Mouse (Mus musculus) forebrain, embryonic 10.5 days (tissue): ENCODE measurements at regions not wholly inside any gene's neighbourhood (a gene's known extent, or its start where the extent isn't known, plus 50 kb on each side); places are given as distances from the start of the nearest gene placed in this dataset.

Experiments
- DNase-seq: peaks from one replicate; pipeline ENCODE4 v3.0.0-alpha.2; 2017; ENCODE audit warnings: low spot score; ENCODE audit errors: extremely low spot score
- H3K27ac ChIP-seq: fragments of 300-500 bp; sonication (generic); 2 replicates; pipeline ENCODE4 v1.5.1; 2016; ENCODE audit warnings: mild to moderate bottlenecking
- H3K27me3 ChIP-seq: fragments of 300-500 bp; sonication (generic); 2 replicates; pipeline ENCODE4 v1.6.1; 2016; ENCODE audit warnings: mild to moderate bottlenecking; ENCODE audit not compliant: poor library complexity, severe bottlenecking
- H3K36me3 ChIP-seq: fragments of 300-500 bp; sonication (generic); replicated peaks from 2 replicates; pipeline ENCODE4 v1.6.1; 2016; ENCODE audit warnings: mild to moderate bottlenecking, moderate library complexity
- H3K4me1 ChIP-seq: fragments of 300-500 bp; sonication (generic); 2 replicates; pipeline ENCODE4 v1.6.1; 2016
- H3K4me3 ChIP-seq: fragments of 300-500 bp; sonication (generic); 2 replicates; pipeline ENCODE4 v1.5.1; 2016; ENCODE audit warnings: mild to moderate bottlenecking, moderate library complexity
- H3K9me3 ChIP-seq: fragments of 300-500 bp; sonication (generic); 2 replicates; pipeline ENCODE4 v1.6.1; 2016; ENCODE audit warnings: mild to moderate bottlenecking, moderate library complexity
- WGBS: fragments of 180-500 bp; shearing (Covaris S2); methylation state at CpG from one replicate; pipeline ENCODE4 v1.1.7; 2016; 5-methylcytosine and 5-hydroxymethylcytosine counted together

DNA sequence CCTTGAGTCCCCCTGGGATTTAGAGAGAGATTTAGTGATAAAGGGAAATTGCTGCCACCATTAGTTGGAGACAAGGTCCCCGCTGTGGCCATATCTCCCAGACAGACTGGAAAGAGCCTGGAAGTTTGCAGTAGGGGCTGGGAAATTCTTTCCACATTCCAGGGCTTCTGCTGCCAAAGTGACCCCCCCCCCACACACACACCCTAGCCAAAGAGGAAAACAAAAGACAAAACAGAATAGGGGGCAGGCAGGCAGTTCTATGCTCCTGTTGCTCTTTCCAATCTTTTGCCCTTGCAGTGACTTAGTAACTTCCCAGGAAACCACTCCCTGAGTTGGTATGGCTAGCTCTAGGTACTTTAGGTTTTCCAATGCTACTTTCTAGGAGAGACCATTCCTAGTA, 270.9 kb downstream of the Rps24 start:
- Histone ChIP-seq H3K27me3 (0 out of 2 replicates have a peak, but pooled peaks cover 11% of the 10 kb centered on the region), H3K9me3 (no peaks in the 10 kb centered on the region), H3K4me3 (no peak overlapping the region), H3K36me3 (no peaks in the 10 kb centered on the region), H3K27ac (peak overlapping the region; percentile 36; the same call in 1 of the 2 replicates), H3K4me1 (peaks cover 48% of the 10 kb centered on the region)
- no peak for DNase-seq
- 83% methylated on average over 1 of the region's 1 CpGs for WGBS

DNA sequence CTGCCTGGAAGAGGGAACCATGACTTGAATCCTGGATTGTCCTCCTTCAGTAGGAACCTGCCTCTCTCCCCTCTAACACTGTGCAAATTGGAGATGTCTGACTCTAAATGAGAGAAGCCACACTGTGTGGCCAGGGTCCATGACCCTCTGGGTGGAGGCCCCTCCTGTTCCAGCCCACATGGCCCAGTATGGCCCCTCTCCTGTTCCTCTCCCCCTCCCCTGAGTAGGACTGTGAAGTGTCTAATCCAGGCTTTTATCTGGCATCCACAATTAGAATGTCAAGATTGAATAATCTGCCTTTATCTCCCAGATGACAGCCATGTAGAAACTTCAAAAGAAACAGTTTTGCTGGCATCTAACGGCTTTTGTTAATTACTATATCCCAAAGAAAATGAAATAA, 274.0 kb downstream of the Rps24 start:
- peak overlapping the region; percentile 54; the same call in 1 of the 2 replicates for H3K27ac ChIP-seq
- 0 out of 2 replicates have a peak, but pooled peaks cover 11% of the 10 kb centered on the region for H3K27me3 ChIP-seq
- H3K4me1 ChIP-seq: peaks cover 79% of the 10 kb centered on the region
- H3K9me3 ChIP-seq: no peaks in the 10 kb centered on the region
- no peak overlapping the region for H3K4me3 ChIP-seq
- no peaks in the 10 kb centered on the region for H3K36me3 ChIP-seq
- DNase-seq: no peak
- 84% methylated on average over 1 of the region's 1 CpGs for WGBS

DNA sequence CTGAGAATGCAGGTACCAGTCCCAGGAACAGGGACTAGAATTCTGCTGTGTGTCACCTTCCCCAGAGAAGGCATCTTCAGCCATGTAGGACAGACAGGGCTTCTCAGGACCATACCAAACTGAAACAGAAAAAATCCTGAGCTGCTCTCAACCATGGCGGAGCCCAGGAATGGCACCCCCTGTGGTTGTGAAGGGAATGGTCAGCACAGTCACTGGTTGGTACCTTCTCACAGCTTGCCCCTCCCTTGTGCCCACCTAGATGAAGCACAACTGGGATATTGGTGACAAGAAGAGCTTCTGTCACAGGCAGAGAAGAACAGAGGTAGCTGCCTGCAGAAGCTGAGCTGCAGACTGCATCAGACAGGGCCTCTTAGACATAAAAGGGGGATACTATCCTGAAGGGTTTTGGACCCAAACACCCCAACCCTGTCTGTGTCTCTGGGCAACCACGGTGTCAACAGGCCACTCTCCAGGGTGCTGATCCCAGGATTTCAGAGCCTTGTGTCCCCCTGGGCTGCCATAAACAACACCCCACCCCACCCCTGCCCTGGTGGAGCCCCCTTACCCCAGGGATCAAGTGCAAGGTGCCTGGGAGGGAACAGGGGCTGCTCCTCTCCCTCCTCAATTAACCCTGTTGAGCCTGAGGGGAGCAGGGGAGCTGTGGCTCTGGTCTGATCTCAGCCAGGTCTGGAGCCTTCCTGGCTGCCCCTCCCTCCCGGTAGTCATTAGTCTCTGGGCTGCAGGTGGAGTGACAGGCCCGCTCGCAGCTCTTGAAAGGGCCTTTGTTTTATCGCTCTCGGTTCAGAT, 275.7 kb downstream of the Rps24 start:
- H3K27me3 ChIP-seq: 0 out of 2 replicates have a peak, but pooled peaks cover 11% of the 10 kb centered on the region
- H3K27ac ChIP-seq: peak overlapping the region; percentile 84
- H3K4me1 ChIP-seq: peaks cover 78% of the 10 kb centered on the region
- 10% methylated on average over 7 of the region's 7 CpGs for WGBS
- no peak overlapping the region; the same call in 1 of the 2 replicates for H3K4me3 ChIP-seq
- H3K36me3 ChIP-seq: no peaks in the 10 kb centered on the region
- no peaks in the 10 kb centered on the region for H3K9me3 ChIP-seq
- no peak for DNase-seq

DNA sequence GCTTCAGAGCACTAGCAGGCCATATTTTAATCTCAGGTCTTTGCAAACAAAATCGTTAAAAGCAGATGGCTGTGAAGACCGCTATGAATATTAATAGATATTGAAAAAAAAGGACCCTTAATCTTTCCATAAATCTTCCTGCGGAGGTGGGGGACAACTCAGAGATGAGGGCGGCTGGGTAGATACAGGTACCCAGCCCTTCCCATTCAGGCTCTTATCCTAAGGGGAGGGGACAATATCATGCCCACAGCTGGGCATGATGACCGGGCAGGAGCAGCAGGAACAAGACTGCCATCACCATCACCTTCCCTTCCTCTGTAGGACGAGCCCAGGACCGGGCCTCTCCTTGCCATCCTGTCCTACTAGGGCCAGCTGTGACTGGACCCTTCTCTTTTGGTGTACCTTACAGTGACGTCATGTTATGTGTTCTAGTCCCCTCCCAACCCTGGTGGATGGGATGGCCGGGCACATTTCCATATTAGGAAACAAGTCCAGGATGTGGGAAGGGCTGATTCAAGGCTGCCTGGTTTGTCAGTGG, 276.4 kb downstream of the Rps24 start:
- 0 out of 2 replicates have a peak, but pooled peaks cover 11% of the 10 kb centered on the region for H3K27me3 ChIP-seq
- H3K4me1 ChIP-seq: peaks cover 76% of the 10 kb centered on the region
- 63% methylated on average over 9 of the region's 9 CpGs for WGBS
- H3K9me3 ChIP-seq: no peaks in the 10 kb centered on the region
- no peaks in the 10 kb centered on the region for H3K36me3 ChIP-seq
- peak overlapping the region; percentile 84 for H3K27ac ChIP-seq
- no peak overlapping the region for H3K4me3 ChIP-seq
- DNase-seq: no peak

DNA sequence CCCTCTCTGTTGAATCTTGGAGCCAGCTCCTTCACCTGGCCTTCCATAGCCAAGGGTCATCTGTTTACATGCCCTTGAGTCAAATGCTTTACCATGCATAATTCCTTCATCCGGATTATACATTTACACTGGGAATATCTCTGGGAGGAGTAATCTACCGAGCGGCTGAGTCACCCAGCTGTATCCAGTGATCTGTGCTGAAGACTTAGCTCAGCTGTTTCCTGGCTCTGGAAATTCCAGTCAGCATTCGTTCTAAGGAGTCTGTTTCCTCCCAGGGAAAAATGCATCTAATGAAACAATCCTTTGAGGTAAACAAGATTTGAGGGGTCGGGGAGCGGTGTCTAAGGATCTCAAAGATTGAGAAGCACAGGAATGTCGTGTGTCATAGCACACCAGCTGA, 276.9 kb downstream of the Rps24 start:
- Histone ChIP-seq H3K36me3 (no peaks in the 10 kb centered on the region), H3K27me3 (0 out of 2 replicates have a peak, but pooled peaks cover 11% of the 10 kb centered on the region), H3K4me3 (no peak overlapping the region), H3K9me3 (no peaks in the 10 kb centered on the region), H3K4me1 (peaks cover 78% of the 10 kb centered on the region), H3K27ac (peak overlapping the region; percentile 84)
- 70% methylated on average over 7 of the region's 7 CpGs for whole genome bisulfite sequencing
- DNase-seq: no peak

DNA sequence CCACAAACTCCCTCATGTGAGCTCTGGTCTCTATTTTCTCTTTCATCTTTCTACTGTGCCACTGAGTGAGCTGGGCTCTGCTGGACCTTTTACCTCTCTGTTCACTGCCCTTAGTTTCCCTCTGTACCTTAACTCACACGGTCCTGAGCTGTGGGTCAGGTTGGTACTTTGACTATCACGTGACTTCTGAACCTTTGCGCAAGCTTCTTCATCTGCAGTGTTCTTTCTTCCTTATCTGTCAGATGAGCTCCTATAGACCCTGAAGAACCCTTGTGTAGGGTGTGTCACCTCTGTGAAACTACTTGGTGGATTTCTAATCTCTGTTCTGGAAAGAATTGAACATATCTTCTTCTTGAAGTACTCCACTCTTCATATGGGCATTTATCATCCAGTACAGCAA, 279.3 kb downstream of the Rps24 start:
- no peaks in the 10 kb centered on the region for H3K9me3 ChIP-seq
- H3K4me1 ChIP-seq: peaks cover 85% of the 10 kb centered on the region
- 88% methylated on average over 3 of the region's 3 CpGs for WGBS
- H3K4me3 ChIP-seq: no peak overlapping the region
- DNase-seq: no peak
- H3K27ac ChIP-seq: peak overlapping the region; percentile 49; the same call in 1 of the 2 replicates
- H3K27me3 ChIP-seq: 0 out of 2 replicates have a peak, but pooled peaks cover 12% of the 10 kb centered on the region
- H3K36me3 ChIP-seq: no peaks in the 10 kb centered on the region

DNA sequence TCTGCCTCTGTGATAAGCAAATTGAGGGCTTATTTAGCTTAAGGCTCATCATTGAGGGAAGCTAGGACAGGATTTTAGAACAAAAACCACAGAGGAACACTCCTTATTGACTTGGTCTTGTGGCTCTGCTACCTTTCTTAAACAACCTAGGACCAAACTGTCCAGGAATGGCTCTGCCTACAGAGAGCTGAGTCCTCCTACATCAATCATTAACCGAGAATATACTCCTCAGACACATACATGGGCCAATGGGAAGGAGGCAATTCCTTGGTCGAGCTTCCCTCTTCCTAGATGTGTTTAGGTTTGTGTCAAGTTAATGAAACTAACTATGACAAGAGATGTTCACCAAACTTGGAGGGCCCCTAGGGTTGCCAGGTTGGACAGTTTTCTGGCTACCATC, 279.8 kb downstream of the Rps24 start:
- H3K4me1 ChIP-seq: peaks cover 85% of the 10 kb centered on the region
- H3K36me3 ChIP-seq: no peaks in the 10 kb centered on the region
- 0 out of 2 replicates have a peak, but pooled peaks cover 9% of the 10 kb centered on the region for H3K27me3 ChIP-seq
- 96% methylated on average over 2 of the region's 2 CpGs for WGBS
- no peaks in the 10 kb centered on the region for H3K9me3 ChIP-seq
- no peak for DNase-seq
- no peak overlapping the region for H3K4me3 ChIP-seq
- H3K27ac ChIP-seq: peak overlapping the region; percentile 46; the same call in 1 of the 2 replicates

DNA sequence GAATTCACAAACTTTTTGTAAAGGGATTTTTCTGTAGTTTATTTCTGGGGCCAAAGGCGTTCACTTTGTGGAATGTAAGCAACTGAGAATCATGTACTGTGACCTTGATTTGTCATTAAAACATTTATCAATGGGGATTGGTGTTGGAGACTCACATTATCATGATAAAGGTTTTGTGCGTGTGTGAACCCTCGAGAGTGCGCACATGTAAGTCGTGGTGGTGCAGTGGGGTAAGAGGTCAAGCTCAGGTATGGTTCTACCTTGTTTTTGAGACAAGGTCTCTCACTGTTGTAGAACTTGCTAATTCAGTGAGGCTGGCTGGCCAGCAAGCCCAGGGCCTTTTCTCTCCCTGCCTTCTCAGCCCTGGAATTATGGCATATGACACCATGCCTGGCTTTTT, 280.4 kb downstream of the Rps24 start:
- WGBS: 90% methylated on average over 5 of the region's 5 CpGs
- Histone ChIP-seq H3K9me3 (no peaks in the 10 kb centered on the region), H3K27me3 (peaks cover 7% of the 10 kb centered on the region; the same call in 1 of the 2 replicates), H3K36me3 (no peaks in the 10 kb centered on the region), H3K4me3 (no peak overlapping the region), H3K27ac (peak overlapping the region; percentile 46; the same call in 1 of the 2 replicates), H3K4me1 (peaks cover 86% of the 10 kb centered on the region)
- no peak for DNase-seq

DNA sequence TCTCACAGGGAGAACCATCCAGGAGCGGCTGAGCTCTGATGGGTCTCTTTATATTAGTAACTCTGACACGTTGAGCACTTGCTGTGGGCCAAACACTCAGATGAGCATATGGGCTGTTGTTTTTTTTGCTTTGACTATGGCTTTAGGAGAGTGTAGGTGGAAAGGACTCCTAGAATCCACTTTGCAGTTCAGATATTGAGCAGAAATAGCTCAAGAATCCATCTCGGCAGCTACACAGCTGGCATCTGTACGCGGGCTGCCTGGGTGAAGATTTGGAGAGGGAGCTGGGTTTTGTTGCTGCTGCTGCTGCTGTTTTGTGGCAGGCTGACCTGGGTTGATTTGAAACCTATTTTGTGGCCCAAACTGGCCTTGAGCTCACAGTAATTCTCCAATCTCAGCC, 281.0 kb downstream of the Rps24 start:
- 90% methylated on average over 5 of the region's 5 CpGs for WGBS
- no peak overlapping the region for H3K4me3 ChIP-seq
- no peak overlapping the region for H3K27ac ChIP-seq
- peaks cover 81% of the 10 kb centered on the region for H3K4me1 ChIP-seq
- H3K27me3 ChIP-seq: peaks cover 9% of the 10 kb centered on the region; the same call in 1 of the 2 replicates
- no peaks in the 10 kb centered on the region for H3K36me3 ChIP-seq
- no peaks in the 10 kb centered on the region for H3K9me3 ChIP-seq
- no peak for DNase-seq

DNA sequence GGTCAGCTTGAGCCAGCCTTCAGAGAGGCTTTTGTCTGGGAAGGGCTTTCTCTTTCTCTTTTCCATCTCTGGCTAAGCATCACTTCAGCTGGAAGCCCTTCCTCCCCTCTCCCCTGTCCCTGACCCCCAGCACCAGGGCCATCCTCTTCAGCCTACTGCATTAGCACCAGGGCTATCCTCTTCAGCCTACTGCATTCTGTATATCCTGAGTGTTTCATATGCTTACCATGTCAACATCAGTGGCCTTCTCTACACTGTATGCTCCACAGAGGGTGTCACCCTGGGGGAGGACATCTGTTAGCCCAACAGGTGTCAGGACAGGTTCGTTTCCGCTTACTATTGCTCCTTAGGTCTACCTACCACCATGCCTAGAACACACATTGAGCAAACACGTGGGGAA, 282.5 kb downstream of the Rps24 start:
- H3K36me3 ChIP-seq: no peaks in the 10 kb centered on the region
- DNase-seq: no peak
- peaks cover 9% of the 10 kb centered on the region; the same call in 1 of the 2 replicates for H3K27me3 ChIP-seq
- WGBS: 63% methylated on average over 3 of the region's 3 CpGs
- no peak overlapping the region for H3K4me3 ChIP-seq
- H3K9me3 ChIP-seq: no peaks in the 10 kb centered on the region
- peaks cover 66% of the 10 kb centered on the region for H3K4me1 ChIP-seq
- H3K27ac ChIP-seq: peak overlapping the region; percentile 90

DNA sequence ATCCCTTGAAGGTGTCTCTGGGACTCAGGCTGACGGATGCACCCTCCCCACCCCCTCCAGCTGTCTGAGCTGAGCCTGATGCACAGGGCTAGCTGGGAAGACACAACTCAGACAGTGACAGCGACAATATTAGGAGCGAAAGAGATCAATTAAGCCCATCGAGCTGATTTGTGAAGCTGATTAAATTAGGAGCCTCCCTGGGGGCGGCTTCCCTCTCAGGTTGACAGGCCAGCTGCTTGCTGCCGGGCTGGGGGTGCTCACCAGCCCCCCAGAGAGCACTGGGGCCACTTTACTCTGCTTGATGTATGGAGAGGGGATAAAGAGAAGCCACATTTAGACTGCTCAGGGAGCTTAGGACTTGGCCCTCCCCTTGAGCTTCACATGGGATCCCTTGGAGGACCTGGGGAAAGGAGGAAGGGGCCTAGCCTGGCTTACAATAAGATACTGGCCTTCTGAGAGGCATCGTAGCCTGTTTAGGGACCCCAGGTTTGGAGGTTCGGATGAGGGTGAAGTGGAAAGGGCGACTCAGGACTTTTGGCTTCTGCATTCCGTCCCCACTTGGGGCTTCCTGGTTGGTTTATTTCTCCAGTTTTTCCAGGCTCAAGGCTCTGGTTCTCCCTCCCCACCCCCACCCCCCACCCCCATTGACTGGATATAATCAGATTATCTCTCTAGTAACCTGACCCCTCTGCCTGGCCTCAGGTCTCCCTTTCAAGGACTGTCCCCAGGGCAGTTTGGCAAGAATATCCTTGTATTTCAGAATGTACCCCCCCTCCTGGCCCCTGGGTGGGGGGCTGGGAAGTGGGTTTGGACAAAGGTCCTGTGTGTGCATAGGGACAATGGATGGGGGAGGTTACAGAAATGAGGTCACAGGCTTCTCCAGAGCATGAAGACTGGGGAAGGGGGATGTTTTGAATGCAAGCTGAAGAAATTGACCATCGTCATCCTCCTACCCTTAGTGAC, 283.4 kb downstream of the Rps24 start:
- H3K27me3 ChIP-seq: peaks cover 9% of the 10 kb centered on the region; the same call in 1 of the 2 replicates
- H3K27ac ChIP-seq: peak overlapping the region; percentile 90
- H3K36me3 ChIP-seq: no peaks in the 10 kb centered on the region
- 5% methylated on average over 11 of the region's 11 CpGs for WGBS
- peak overlapping the region; percentile 20 for H3K4me3 ChIP-seq
- H3K4me1 ChIP-seq: peaks cover 57% of the 10 kb centered on the region
- no peaks in the 10 kb centered on the region for H3K9me3 ChIP-seq
- peak; percentile 81 for DNase-seq

DNA sequence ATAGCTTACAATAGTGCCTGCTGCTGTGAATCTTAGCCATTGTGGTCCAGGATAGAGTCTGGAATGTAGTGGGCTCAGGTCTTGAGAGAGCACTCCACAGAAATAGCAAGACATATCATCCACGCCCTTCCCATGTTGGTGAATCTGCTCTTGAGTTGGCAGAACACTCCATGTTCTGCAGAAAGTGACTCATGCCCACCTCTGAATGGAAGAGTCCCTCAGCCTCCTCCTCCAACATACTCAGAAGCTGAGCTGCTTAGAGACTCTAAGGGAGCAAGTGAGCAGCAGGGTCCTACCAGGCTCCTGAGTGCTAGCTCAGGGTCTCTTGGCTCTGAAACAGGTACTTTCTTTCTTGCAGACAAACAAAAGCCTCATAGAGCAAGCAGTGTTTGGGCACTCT, 284.7 kb downstream of the Rps24 start:
- Histone ChIP-seq H3K36me3 (no peaks in the 10 kb centered on the region), H3K4me3 (no peak overlapping the region), H3K4me1 (peaks cover 45% of the 10 kb centered on the region), H3K27me3 (peaks cover 9% of the 10 kb centered on the region; the same call in 1 of the 2 replicates), H3K27ac (peak overlapping the region; percentile 90), H3K9me3 (no peaks in the 10 kb centered on the region)
- DNase-seq: no peak
- 81% methylated on average over 1 of the region's 1 CpGs for WGBS
